Mouse (Mus musculus) cortical plate, adult 2 months (tissue): Measurements from ENCODE around the gene Rpl36-ps4. TPM values are rescaled to one million over a fixed set of nuclear protein-coding genes. Genes with fewer than 3 reads are reported as not detected.

Source experiments
- H3K27ac ChIP-seq: fragments of 200-500 bp; 2 replicates; pipeline ENCODE4 v1.5.1; 2012; ENCODE audit warnings: low read length, control low read depth, inconsistent platforms; ENCODE audit not compliant: insufficient read depth
- H3K4me1 ChIP-seq: fragments of 200-500 bp; 2 replicates; pipeline ENCODE4 v1.6.1; 2011; ENCODE audit warnings: low read length; ENCODE audit not compliant: control insufficient read depth, insufficient read depth
- H3K4me3 ChIP-seq: fragments of 200-500 bp; 2 replicates; pipeline ENCODE4 v1.5.1; 2011; ENCODE audit warnings: mild to moderate bottlenecking, low read length, control low read depth; ENCODE audit not compliant: insufficient read depth
- CTCF ChIP-seq: fragments of 200-500 bp; IDR thresholded peaks from 2 replicates; pipeline ENCODE4 v1.5.1; 2011; ENCODE audit warnings: mild to moderate bottlenecking, control low read depth, low read length; ENCODE audit not compliant: insufficient read depth; ENCODE audit errors: extremely low read depth
- POLR2A ChIP-seq: fragments of 200-500 bp; IDR thresholded peaks from 2 replicates; pipeline ENCODE4 v1.6.1; 2011; ENCODE audit warnings: mild to moderate bottlenecking, low read length, control low read depth; ENCODE audit not compliant: insufficient read depth; ENCODE audit errors: extremely low read depth
- polyA plus RNA-seq: library from polyadenylated mRNA; depleted of rRNA; stranded (reverse); fragments of >200 nt; gene quantifications from 2 replicates; pipeline ENCODE4 v1.2.3, GENCODE M21; 2012; rRNA removed

Rpl36-ps4 gene
- polyA plus RNA-seq = not detected in 2 replicates

DNA sequence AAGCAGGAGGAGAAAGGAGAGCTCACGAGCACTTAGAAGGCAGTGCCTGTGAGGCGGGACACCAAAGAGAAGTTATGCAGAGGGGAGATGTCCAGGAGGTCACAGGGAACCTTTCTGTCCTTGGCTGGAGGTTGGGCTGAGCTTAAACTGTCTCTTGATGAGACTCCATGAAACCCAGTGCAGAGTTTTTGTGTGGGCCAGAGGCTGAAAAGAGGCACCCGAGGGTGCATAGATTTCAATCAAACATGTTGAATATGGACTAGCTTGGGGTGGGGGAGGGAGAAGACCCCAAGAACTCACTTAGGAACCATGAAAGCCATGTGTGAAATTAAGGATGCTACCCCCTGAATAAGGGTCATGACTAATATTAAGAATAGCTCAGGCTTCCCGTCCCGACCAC, at the start of gene Rpl36-ps4:
TSS of gene Rpl36-ps4 (plus strand) at position 301 of the 400 bp plus-strand sequence.
- H3K4me3 ChIP-seq = no peak within 1 kb of the TSS
- H3K27ac ChIP-seq = no peak within 1 kb of the TSS
- H3K4me1 ChIP-seq = no peaks in the 10 kb centered on the region
- TF ChIP-seq CTCF (no peak), POLR2A (no peak)

DNA sequence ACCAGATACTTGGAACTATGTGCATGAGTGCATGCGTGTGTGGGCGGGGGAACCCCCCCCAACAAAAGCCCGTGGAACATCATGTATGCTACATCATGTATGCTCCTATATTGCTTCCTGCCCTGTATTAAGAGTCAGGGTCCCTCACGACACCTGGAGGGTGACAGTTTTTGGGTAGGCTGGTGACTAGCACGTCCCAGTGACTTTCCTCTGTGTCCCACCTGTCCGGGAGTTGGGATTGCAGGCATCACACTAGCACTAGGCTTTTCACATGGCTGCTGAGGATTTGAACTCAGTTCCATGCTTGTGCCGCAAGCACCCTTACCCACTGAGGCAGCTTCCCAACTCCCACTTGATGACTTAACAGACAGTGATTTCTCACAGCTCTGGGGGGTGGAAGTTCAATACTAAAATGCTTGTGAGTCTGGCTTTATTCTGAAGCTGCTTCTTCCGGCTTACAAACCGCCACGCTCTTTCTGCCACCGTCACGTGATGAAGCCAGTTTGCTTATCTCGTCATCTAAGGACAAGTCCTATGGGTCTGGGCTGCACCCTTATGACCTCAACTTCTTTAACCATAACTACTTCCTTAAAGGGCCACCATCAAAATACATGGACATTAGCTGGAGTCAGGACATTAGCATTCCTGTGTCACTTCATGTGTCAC, 49.2 kb upstream of the Rpl36-ps4 start:
- Histone ChIP-seq H3K4me3 (no peak overlapping the region), H3K4me1 (no peaks in the 10 kb centered on the region; the same call in 1 of the 2 replicates), H3K27ac (no peak overlapping the region)
- TF ChIP-seq CTCF (no peak), POLR2A (no peak)

DNA sequence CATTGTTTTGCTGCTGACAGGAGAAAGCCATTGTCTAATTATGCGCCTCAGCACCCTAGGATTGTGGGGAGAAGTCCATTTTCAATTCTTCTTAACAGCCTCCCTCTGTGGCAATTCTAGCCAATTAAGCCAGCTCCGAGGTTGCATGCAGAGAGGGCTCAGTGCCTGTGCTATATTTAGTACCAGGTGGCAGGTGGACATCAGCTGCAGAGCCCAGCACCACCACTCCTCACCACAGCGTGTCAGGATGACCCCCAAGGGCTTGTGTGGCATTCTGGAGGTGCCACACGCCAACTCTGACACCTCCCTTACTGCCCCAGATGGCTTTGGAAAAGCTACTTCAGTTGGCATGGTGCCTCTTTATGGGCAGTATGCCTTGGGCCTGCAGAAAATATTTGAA, 48.5 kb upstream of the Rpl36-ps4 start:
- no peak for TF ChIP-seq CTCF
- no peak for TF ChIP-seq POLR2A
- Histone ChIP-seq H3K4me3 (no peak overlapping the region), H3K27ac (no peak overlapping the region), H3K4me1 (no peaks in the 10 kb centered on the region; the same call in 1 of the 2 replicates)

DNA sequence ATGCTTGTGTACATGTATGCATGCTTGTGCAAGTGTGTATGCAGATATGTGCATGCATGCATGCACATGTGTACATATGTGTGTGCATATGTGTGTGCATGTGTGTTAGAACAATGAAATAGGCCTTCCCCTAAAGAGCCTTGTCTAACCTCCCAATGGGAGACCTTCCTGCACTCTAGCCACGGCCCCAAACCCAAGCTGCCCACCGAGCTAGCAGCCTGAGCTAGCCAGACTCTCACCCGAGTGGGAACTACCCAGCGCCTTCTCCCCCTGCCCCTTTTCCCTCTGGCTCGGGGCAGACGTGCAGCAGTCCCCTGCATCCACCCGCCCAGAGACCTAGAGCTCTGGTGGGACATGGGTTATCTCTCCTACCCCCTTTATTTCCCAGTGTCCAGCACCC, 47.3 kb upstream of the Rpl36-ps4 start:
- Histone ChIP-seq H3K27ac (no peak overlapping the region), H3K4me3 (no peak overlapping the region), H3K4me1 (peaks cover 2% of the 10 kb centered on the region; the same call in 1 of the 2 replicates)
- TF ChIP-seq CTCF (no peak), POLR2A (no peak)

DNA sequence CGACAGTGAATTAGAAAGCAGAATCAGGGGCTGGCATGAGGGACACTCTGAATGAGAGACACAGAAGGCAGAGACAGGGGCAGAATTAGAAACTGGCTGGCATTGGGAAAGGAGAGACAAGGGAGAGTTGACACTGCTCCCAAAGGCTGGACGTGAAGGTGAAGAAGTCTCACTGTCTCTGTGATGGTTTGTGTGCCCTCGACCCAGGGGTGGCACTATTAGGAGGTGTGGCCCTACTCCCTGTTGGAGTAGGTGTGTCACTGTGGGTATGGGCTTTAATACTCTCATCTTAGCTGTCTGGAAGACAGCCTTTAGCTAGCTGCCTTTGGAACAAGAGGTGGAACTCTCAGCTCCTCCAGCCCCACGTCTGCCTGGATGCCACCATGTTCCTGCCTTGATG, 46.8 kb upstream of the Rpl36-ps4 start:
- TF ChIP-seq POLR2A (no peak), CTCF (no peak)
- Histone ChIP-seq H3K27ac (no peak overlapping the region), H3K4me3 (no peak overlapping the region), H3K4me1 (peaks cover 2% of the 10 kb centered on the region; the same call in 1 of the 2 replicates)

DNA sequence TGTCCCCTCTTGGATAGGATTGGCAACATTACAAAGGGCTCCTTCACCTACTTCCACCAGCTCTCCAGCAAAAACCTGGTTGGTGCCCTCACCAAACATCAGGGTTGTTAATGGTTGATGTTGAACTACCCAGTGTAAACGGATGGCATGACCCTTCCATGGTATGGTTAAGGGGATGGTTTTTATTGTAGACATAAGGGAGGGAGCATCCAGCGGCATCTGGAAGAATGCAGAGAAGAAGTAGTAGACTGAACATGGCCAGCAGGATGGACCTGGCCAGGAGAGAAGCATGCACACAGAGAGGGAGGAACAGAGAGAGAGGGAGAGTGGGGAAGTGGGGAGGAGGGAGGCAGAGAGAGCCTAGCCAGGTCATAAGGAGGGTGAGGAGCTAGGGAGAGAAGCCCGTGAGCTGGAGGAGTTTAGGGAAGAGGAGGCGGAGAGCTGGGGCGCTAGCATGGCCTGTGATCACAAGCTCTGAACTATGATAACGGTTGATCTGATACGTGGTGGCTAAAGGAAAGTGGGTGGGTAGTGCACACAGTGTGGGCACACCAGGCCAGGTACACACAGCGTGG, 45.3 kb upstream of the Rpl36-ps4 start:
- TF ChIP-seq CTCF (no peak), POLR2A (no peak)
- H3K27ac ChIP-seq = no peak overlapping the region
- H3K4me3 ChIP-seq = no peak overlapping the region
- H3K4me1 ChIP-seq = peaks cover 2% of the 10 kb centered on the region; the same call in 1 of the 2 replicates

DNA sequence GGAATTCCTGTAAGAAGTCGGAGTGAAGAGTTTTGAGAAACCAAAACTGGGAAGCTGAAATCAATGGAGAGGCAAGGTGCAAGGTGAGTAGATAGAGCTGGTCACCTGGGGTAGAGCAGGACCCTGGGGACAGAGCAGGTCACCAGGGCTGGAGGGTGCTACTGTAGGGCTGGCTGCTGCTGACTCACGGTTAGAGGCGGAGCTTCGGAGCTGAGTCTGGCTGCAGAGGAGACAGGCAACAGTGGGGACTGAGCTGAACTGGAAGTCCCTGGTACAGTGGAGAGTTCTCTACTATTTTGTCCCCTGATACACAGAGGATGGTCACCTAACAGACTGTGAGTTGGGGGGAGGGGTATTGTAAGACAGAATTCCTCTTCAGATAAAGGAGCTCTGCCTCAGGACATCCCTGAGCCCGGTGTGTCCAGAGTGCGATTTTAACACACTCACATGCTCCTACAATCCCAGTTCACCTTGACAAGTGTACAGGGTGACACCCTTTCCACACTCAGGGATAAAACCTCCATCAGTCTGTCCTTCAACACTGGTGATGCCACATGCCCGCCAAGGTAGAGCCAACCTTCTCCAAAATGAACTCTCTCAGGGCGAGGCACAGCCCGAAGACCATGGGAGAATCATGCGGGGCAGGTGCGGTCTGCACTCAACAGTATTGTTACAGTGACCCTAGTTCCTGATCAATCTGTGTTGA, 44.3 kb upstream of the Rpl36-ps4 start:
- Histone ChIP-seq H3K4me1 (peaks cover 2% of the 10 kb centered on the region; the same call in 1 of the 2 replicates), H3K4me3 (no peak overlapping the region), H3K27ac (no peak overlapping the region)
- no peak for TF ChIP-seq CTCF
- TF ChIP-seq POLR2A = no peak

DNA sequence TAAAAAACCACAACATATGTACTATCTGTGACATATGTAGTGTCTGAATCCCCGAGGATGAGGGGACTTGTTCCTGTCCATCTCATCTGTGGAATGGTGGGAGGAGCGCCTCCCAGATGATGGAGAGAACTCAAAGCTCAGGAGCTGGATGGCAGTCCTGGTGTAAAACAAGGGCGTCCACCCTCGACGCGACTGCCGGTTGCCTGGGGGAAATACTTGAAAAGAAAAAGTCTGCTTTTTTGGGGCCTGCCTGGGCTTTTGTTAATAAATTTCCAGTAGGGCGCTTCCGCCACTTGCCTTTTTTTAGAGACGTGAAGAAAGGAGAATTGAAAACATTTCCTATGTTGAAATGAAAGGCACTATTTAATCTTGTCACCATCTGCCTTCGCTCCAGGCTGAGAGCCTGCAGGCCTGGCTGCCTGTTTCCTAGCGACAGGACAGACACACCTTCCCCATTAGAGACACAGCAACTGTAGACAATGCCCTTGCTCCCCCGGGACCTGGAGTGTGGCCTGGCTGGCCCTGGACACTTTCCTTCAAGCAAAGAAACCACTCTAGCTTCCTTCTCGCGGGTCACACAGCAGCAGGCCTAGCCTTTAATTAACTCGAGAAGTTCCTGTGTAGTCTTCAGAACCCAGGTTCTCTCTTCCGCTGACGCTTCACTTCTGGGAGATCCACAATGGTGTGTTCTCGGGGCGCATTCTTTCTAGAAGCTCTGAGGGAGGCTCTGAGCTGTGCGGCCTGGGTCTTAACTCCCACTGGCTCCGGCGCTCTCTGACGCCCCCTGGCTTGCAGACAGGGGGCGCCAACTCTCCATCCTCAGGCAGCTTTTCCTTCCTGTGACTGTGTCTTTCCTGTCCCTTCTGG, 43.3 kb upstream of the Rpl36-ps4 start:
- Histone ChIP-seq H3K27ac (no peak overlapping the region), H3K4me3 (no peak overlapping the region), H3K4me1 (peaks cover 2% of the 10 kb centered on the region; the same call in 1 of the 2 replicates)
- no peak for TF ChIP-seq POLR2A
- TF ChIP-seq CTCF = peak; percentile 43
